Mouse (Mus musculus): ENCODE results near the gene Socs5.

GRCm38 (mm10) chr17:87083671-87084070 is 23.8 kb upstream of the Socs5 start:
- TF ChIP-seq CTCF (IDR thresholded peaks at IDR 0.05; ENCODE audit: control insufficient read depth, insufficient read depth, insufficient replicate concordance, low read depth, low read length): no peak
- TF ChIP-seq POLR2A (IDR thresholded peaks at IDR 0.05; ENCODE audit: control insufficient read depth, low read depth, low read length): no peak

All from testis, adult 2 months (tissue).